Mouse (Mus musculus): ENCODE results near the gene Rgs3. TPM values are rescaled to one million over a fixed set of nuclear protein-coding genes. Genes with fewer than 3 reads are reported as not detected.
A peak's percentile ranks its signal among the peaks of the same experiment; 100 is the strongest.

The Rgs3 gene
- polyA plus RNA-seq, 1 experiment from 2014 or later, result 38.8 TPM

DNA sequence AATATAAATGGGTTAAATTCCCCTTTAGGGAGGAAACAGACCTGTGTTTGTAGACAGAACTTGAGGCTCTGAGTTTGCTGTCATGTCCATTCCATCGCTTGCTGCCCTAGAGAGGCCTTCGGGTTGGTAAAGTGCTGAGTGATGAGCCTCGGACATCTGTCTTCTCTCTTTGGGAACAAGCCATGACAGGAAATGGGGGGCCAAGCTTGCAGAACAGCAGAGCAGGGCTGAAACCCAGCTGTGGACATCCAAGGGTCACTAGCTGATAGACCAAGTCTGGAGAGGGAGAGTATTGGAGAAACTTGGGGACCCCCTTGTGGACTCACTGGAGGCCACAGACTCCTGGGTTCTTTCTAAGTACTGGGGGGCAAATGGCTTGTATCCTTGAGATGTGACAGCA, 177.3 kb downstream of the Rgs3 start:
- Histone ChIP-seq H3K27me3 (replicated peaks; ENCODE audit: control insufficient read depth, insufficient read depth, low read length) (no peaks in the 10 kb centered on the region), H3K4me1 (ENCODE audit: control insufficient read depth, insufficient read depth, low read length) (peaks cover 56% of the 10 kb centered on the region), H3K4me3 (ENCODE audit: low read depth, low read length) (no peak overlapping the region), H3K36me3 (ENCODE audit: control insufficient read depth, insufficient read depth, low read length) (no peaks in the 10 kb centered on the region), H3K9ac (ENCODE audit: low read depth, low read length) (no peak overlapping the region), H3K4me2 (ENCODE audit: low read depth, low read length) (no peak overlapping the region), H3K27ac (replicated peaks; ENCODE audit: low read depth, low read length) (no peak overlapping the region), H3K9me3 (ENCODE audit: control insufficient read depth, low read length) (no peaks in the 10 kb centered on the region)
- 73% methylated on average over 3 of the region's 3 CpGs for WGBS
- no peak for DNase-seq (ENCODE audit: low spot score)
- ATAC-seq (ENCODE audit: low read depth), result no peak

DNA sequence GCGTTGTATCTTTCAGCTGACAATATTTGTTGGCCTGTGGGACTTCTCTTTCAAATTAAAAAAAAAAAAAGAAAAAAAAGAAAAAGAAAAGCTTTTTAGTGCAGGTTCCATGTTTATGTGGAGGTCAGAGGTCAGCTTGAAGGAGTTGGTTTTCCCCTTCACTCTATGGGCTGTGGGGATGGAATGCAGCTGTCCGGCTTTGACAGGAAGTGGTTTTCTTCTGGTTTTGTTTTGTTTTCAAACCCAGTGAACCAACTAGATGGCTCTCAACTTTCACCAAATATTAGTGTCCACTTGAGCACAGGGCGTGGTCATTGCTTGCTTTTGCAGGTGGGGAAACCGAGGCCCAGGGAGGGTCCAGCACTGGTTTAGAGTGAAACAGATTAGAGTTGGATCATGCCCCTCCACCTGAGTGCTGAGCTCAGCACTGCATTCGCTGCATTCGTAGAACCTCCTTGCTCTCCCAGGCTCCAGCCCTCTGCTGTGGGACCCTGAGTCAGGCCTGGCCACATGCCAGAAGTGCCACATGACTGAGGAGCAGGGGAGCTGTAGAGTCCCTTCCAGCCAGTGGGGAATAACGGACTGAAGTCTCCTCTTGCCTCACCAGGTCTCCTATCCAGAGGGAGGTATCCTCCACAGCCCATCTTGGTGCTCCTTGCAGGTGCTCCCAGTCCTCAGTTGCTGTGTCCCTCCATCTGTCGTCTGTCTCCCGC, 178.5 kb downstream of the Rgs3 start:
- Histone ChIP-seq H3K4me2 (ENCODE audit: low read depth, low read length) (no peak overlapping the region), H3K4me1 (ENCODE audit: control insufficient read depth, insufficient read depth, low read length) (peaks cover 56% of the 10 kb centered on the region), H3K36me3 (ENCODE audit: control insufficient read depth, insufficient read depth, low read length) (no peaks in the 10 kb centered on the region), H3K27ac (replicated peaks; ENCODE audit: low read depth, low read length) (no peak overlapping the region; the same call in 1 of the 2 replicates), H3K4me3 (ENCODE audit: low read depth, low read length) (no peak overlapping the region), H3K27me3 (replicated peaks; ENCODE audit: control insufficient read depth, insufficient read depth, low read length) (no peaks in the 10 kb centered on the region), H3K9ac (ENCODE audit: low read depth, low read length) (no peak overlapping the region), H3K9me3 (ENCODE audit: control insufficient read depth, low read length) (no peaks in the 10 kb centered on the region)
- peak; percentile 81 for DNase-seq (ENCODE audit: low spot score)
- peak; percentile 56 for ATAC-seq (ENCODE audit: low read depth)
- WGBS, result 46% methylated on average over 8 of the region's 9 CpGs

DNA sequence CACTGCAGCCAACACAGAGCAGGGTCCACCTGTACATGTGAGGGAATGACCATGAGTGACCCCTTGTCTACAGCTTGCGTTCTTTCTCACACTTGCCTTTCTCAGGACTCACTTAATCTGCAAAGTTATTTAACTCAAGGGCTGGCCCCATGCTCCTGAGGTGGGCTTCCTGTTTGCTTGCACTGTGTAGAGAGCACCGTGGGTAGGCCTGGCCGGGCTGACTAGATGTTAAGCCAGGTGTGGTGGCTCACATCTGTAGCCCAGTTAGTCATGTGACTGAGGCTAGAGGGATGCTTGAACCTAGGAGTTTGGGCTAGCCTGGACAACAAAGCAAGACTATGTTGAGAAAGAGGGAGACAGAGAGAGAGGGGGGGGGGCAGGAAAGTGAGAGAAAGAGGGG, 179.3 kb downstream of the Rgs3 start:
- no peak overlapping the region for H3K27ac ChIP-seq (replicated peaks; ENCODE audit: low read depth, low read length)
- no peaks in the 10 kb centered on the region for H3K9me3 ChIP-seq (ENCODE audit: control insufficient read depth, low read length)
- H3K36me3 ChIP-seq (ENCODE audit: control insufficient read depth, insufficient read depth, low read length), result no peaks in the 10 kb centered on the region
- WGBS, result 67% methylated on average over 3 of the region's 3 CpGs
- H3K4me1 ChIP-seq (ENCODE audit: control insufficient read depth, insufficient read depth, low read length), result peaks cover 54% of the 10 kb centered on the region
- no peak overlapping the region for H3K4me2 ChIP-seq (ENCODE audit: low read depth, low read length)
- no peak overlapping the region for H3K9ac ChIP-seq (ENCODE audit: low read depth, low read length)
- H3K27me3 ChIP-seq (replicated peaks; ENCODE audit: control insufficient read depth, insufficient read depth, low read length), result no peaks in the 10 kb centered on the region
- no peak for DNase-seq (ENCODE audit: low spot score)
- ATAC-seq (ENCODE audit: low read depth), result no peak
- H3K4me3 ChIP-seq (ENCODE audit: low read depth, low read length), result no peak overlapping the region

DNA sequence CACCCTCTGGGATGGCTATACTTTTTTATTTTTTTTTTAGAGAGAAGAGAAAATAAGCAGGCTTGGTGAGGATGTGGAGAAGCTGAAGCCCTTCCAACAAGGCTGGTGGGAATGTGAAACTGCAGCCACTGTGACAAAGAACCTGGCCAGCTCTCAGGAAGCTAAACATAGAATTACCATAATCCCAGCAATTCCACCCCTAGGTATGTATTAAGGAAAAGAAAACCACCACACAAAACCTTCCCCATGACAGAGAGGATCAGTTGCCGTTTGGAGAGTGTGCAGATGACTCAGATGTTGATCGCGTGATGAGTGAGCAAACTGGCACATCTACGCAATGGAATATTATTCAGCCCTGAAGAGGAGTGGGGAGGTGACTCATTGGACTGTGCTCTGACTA, 179.9 kb downstream of the Rgs3 start:
- Histone ChIP-seq H3K36me3 (ENCODE audit: control insufficient read depth, insufficient read depth, low read length) (no peaks in the 10 kb centered on the region), H3K9me3 (ENCODE audit: control insufficient read depth, low read length) (no peaks in the 10 kb centered on the region), H3K27me3 (replicated peaks; ENCODE audit: control insufficient read depth, insufficient read depth, low read length) (no peaks in the 10 kb centered on the region), H3K27ac (replicated peaks; ENCODE audit: low read depth, low read length) (no peak overlapping the region), H3K4me3 (ENCODE audit: low read depth, low read length) (no peak overlapping the region), H3K9ac (ENCODE audit: low read depth, low read length) (no peak overlapping the region), H3K4me2 (ENCODE audit: low read depth, low read length) (no peak overlapping the region), H3K4me1 (ENCODE audit: control insufficient read depth, insufficient read depth, low read length) (peaks cover 55% of the 10 kb centered on the region)
- no peak for ATAC-seq (ENCODE audit: low read depth)
- 95% methylated on average over 4 of the region's 4 CpGs for WGBS
- DNase-seq (ENCODE audit: low spot score), result no peak

DNA sequence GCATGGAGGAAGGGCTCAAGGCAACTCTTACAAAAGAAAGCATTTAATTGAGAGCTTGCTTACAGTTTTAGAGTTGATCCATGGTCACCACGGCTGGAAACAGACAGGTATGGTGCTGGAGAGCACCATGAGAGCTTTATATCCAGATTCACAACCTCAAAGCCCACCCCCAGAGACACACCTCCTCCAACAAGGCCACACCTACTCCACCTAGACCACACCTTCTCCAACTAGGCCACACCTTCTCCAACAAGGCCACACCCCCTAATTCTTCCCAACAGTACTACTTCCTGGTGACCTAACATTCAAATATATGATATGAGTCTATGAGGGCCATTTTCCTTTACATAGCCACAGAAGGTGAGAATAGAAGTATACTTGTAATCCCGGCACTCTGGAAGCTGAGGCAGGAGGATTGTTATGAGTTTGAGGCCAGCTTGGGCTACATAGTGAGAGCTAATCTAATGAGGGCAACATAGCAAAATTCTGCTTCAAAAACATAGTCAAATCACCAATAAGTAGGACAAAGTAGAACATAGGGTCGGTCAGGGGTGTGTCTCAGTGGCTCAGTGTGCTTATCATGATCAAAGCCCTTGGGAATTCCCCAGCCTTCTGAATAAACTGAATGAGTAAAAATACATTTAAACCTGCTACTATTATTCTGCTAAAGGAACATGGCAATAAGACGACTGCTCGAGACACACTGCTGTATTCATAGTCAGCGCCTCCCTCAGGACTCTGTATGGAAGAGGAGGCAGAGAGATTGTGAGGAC, 180.8 kb downstream of the Rgs3 start:
- H3K4me3 ChIP-seq (ENCODE audit: low read depth, low read length), result no peak overlapping the region
- 90% methylated on average over 6 of the region's 6 CpGs for WGBS
- DNase-seq (ENCODE audit: low spot score), result no peak
- no peaks in the 10 kb centered on the region for H3K27me3 ChIP-seq (replicated peaks; ENCODE audit: control insufficient read depth, insufficient read depth, low read length)
- no peaks in the 10 kb centered on the region for H3K36me3 ChIP-seq (ENCODE audit: control insufficient read depth, insufficient read depth, low read length)
- no peak for ATAC-seq (ENCODE audit: low read depth)
- H3K27ac ChIP-seq (replicated peaks; ENCODE audit: low read depth, low read length), result no peak overlapping the region
- no peak overlapping the region for H3K4me2 ChIP-seq (ENCODE audit: low read depth, low read length)
- H3K4me1 ChIP-seq (ENCODE audit: control insufficient read depth, insufficient read depth, low read length), result peaks cover 58% of the 10 kb centered on the region
- H3K9me3 ChIP-seq (ENCODE audit: control insufficient read depth, low read length), result no peaks in the 10 kb centered on the region
- H3K9ac ChIP-seq (ENCODE audit: low read depth, low read length), result no peak overlapping the region

DNA sequence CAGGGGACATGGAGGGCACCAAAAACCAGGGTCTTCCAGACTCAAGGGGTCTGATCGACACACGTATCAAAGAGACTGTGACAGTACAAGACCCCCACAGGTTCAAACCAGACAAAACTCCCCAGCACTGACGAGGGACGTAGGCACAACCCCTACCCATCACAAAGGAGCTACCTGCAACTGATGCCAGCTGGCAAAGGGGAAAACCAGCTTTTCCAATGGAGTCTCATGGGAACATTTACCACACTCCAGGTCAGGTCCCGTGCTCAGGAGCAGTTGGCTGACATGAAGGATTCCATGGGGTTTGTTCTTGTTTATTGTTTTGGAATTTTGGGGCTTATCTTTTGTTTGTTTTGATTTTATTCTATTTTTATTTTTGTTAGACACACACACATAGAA, 181.4 kb downstream of the Rgs3 start:
- Histone ChIP-seq H3K9ac (ENCODE audit: low read depth, low read length) (no peak overlapping the region), H3K27me3 (replicated peaks; ENCODE audit: control insufficient read depth, insufficient read depth, low read length) (no peaks in the 10 kb centered on the region), H3K4me1 (ENCODE audit: control insufficient read depth, insufficient read depth, low read length) (peaks cover 52% of the 10 kb centered on the region), H3K27ac (replicated peaks; ENCODE audit: low read depth, low read length) (no peak overlapping the region), H3K4me3 (ENCODE audit: low read depth, low read length) (no peak overlapping the region), H3K4me2 (ENCODE audit: low read depth, low read length) (no peak overlapping the region), H3K36me3 (ENCODE audit: control insufficient read depth, insufficient read depth, low read length) (no peaks in the 10 kb centered on the region), H3K9me3 (ENCODE audit: control insufficient read depth, low read length) (no peaks in the 10 kb centered on the region)
- WGBS, result 66% methylated on average over 5 of the region's 5 CpGs
- DNase-seq (ENCODE audit: low spot score) (no peak), ATAC-seq (ENCODE audit: low read depth) (no peak)

DNA sequence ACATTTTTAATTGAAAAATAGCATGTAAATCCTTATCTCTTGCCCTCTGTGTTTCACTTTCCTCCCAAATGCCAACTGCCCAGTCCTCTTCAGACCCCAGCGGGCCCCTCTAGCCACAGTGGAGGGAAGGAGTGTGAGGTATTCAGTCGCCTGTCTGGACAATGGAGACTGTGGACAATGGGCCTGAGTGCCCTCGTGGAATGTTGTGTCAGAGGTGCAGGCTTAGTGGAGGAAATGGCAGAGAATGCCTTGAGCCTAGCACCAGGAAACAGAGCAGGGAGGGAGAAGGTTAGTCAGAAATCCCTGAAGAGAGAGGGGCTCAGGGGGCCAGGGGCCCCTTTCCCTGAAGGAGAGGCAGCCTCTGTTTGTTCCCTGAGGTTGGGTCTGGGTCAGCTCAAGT, 182.0 kb downstream of the Rgs3 start:
- no peak overlapping the region for H3K4me2 ChIP-seq (ENCODE audit: low read depth, low read length)
- H3K27ac ChIP-seq (replicated peaks; ENCODE audit: low read depth, low read length), result peak overlapping the region; percentile 56
- H3K9me3 ChIP-seq (ENCODE audit: control insufficient read depth, low read length), result no peaks in the 10 kb centered on the region
- H3K36me3 ChIP-seq (ENCODE audit: control insufficient read depth, insufficient read depth, low read length), result no peaks in the 10 kb centered on the region
- H3K9ac ChIP-seq (ENCODE audit: low read depth, low read length), result no peak overlapping the region
- ATAC-seq (ENCODE audit: low read depth) (no peak), DNase-seq (ENCODE audit: low spot score) (no peak)
- H3K27me3 ChIP-seq (replicated peaks; ENCODE audit: control insufficient read depth, insufficient read depth, low read length), result no peaks in the 10 kb centered on the region
- H3K4me3 ChIP-seq (ENCODE audit: low read depth, low read length), result no peak overlapping the region
- H3K4me1 ChIP-seq (ENCODE audit: control insufficient read depth, insufficient read depth, low read length), result peaks cover 47% of the 10 kb centered on the region
- 37% methylated on average over 3 of the region's 3 CpGs for WGBS

DNA sequence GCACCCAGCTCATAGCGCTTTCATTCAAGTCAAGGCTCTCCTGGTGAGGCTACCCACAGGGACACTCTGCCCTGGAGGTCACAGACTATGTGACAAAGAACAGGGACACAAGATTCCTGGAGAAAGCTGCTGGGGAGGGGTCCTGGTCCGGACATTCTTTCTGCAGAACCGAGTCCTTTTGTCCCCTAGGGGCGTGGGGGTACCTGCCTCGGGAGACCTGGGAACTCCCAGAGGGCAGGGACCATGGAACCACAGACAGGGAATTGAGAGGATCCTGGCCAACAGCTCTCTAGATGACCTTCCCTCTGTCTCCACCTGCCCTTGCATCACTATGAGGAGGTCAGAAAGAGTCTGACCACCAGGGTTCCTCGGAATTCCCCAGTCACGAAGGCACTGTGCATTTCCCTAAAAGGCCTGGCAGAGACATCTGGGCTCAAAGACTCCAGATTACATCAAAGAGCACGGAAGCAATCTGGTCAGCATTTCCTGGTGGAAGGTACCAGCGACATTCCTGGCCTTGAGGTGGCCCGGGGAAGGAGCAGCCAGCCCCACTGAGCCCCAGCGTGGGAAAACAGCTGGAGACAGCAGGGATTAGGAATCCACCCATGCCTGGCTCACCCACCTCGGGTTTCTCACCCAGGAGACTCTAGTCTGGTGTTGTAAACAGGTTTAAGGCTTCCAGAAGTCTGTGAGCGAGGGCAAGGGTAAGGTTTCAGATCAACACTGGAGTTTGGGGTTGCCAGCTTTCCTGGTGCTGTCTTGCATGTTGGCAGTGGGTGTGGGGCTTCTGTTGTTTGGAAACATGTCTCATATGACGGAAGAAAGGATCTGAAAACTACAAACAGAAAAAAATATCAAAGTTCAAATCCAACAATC, 183.5 kb downstream of the Rgs3 start:
- no peaks in the 10 kb centered on the region for H3K27me3 ChIP-seq (replicated peaks; ENCODE audit: control insufficient read depth, insufficient read depth, low read length)
- ATAC-seq (ENCODE audit: low read depth) (peak; percentile 26; the same call in 1 of the 2 replicates), DNase-seq (ENCODE audit: low spot score) (peak; percentile 77)
- H3K4me2 ChIP-seq (ENCODE audit: low read depth, low read length), result no peak overlapping the region
- H3K9me3 ChIP-seq (ENCODE audit: control insufficient read depth, low read length), result no peaks in the 10 kb centered on the region
- peaks cover 42% of the 10 kb centered on the region for H3K4me1 ChIP-seq (ENCODE audit: control insufficient read depth, insufficient read depth, low read length)
- no peak overlapping the region for H3K9ac ChIP-seq (ENCODE audit: low read depth, low read length)
- H3K4me3 ChIP-seq (ENCODE audit: low read depth, low read length), result no peak overlapping the region
- peak overlapping the region; percentile 16 for H3K27ac ChIP-seq (replicated peaks; ENCODE audit: low read depth, low read length)
- H3K36me3 ChIP-seq (ENCODE audit: control insufficient read depth, insufficient read depth, low read length), result no peaks in the 10 kb centered on the region
- 38% methylated on average over 14 of the region's 14 CpGs for WGBS

All from embryonic facial prominence, embryonic 14.5 days (tissue).